Mouse (Mus musculus): ENCODE measurements around the gene Grin3a.

DNA sequence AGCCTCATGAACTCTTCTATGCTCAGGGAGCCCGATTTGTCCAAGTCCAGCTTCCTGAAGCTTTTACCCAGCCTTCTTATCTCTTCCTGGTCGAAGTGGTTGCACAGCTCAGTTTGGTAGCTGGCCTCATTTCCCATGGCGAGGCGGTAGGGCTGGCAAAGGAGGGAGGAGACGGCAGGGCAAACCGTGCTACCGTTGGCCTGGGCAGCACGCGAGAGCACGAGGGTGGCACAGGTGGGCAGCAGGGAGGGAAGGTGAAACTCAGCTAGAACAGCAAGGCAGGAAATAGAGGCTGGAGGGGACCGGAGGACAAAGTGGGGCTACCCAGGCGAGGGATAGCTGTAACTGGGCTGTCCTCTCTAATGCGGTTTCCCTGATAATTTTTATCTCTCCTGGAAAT lies 163.7 kb downstream of the Grin3a start, which contains the start of gene Ppp3r2:
- TF ChIP-seq CTCF (IDR thresholded peaks at IDR 0.05 in 2 of 3, conservative IDR thresholded peaks at IDR 0.05 in 1 of 3; ENCODE audit: control insufficient read depth in 1 of 3, insufficient read depth in 1 of 3, low read depth in 2 of 3, low read length in 3 of 3, poor library complexity in 1 of 3, severe bottlenecking in 1 of 3) (no peak), NELFE (IDR thresholded peaks at IDR 0.05; ENCODE audit: low read depth, low read length) (no peak), ZC3H11A (IDR thresholded peaks at IDR 0.05; ENCODE audit: low read depth, low read length) (no peak), ELF1 (IDR thresholded peaks at IDR 0.05; ENCODE audit: low read depth, low read length) (no peak), MAFK (IDR thresholded peaks at IDR 0.05; ENCODE audit: borderline replicate concordance, low read depth, low read length) (no peak), EP300 (IDR thresholded peaks at IDR 0.05; ENCODE audit: low read depth in 1 of 2, low read length in 2 of 2) (no peak), POLR2AphosphoS5 (IDR thresholded peaks at IDR 0.05; ENCODE audit: borderline replicate concordance, low read depth, low read length) (no peak), SIN3A (IDR thresholded peaks at IDR 0.05; ENCODE audit: low read length) (no peak), E2F4 (IDR thresholded peaks at IDR 0.05; ENCODE audit: borderline replicate concordance, low read depth, low read length) (no peak), MAZ (IDR thresholded peaks at IDR 0.05; ENCODE audit: low read depth, low read length) (no peak)
